Mouse (Mus musculus): ENCODE data around the gene Olfr849. TPM values are rescaled to one million over a fixed set of nuclear protein-coding genes. Genes with fewer than 3 reads are reported as not detected.

Gene Olfr849
- not detected for total RNA-seq (2021)

DNA sequence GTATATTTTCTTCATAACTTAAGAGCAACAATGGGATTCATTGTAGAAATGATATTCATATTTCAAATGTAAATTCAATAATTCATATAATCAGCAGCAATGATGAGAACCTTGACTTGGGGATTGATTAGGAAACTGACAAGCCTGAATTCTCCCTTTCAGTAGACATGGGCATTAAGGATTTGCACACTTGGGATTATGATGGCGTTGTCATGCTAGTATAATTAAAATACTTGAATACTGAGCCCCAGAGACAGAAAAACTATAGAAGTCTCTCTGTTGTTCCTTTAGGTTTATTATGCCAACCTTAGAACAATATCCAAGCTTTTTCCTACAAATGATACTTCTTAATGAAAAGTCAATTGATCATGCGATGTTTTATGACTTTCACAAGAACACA lies at the start of gene Olfr849:
Gene Olfr849 (plus strand): TSS at position 301 of the 400 bp plus-strand sequence.
- DNase-seq (ENCODE audit: extremely low spot score in 1 of 2, low spot score in 2 of 2) = no peak
- intact Hi-C loops (cut with DNase I) = no loop called here

DNA sequence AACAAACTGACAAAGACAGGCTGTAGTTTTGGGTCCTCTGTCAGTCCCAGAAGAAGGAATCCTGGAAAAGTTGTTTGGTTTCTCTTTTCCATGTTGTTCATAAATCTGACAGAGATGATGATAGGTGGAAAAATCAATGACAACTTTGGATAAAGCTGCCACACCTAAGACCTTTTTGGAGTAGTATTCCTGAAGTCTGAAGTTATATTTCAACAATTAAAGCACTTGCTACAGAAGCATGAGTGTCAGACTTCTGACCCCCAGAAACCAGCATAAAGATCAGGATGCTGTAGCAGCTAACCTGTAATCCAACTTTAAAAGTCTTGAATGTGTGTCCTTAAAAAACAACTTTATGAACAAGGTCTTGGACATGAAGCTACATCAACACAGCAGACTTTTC lies 38.1 kb downstream of the Olfr849 start, which contains the start of gene Olfr850:
Gene Olfr850 (minus strand): TSS at position 101 of the 400 bp plus-strand sequence.
- intact Hi-C loops (cut with DNase I) = no loop called here
- no peak for DNase-seq (ENCODE audit: extremely low spot score in 1 of 2, low spot score in 2 of 2)

DNA sequence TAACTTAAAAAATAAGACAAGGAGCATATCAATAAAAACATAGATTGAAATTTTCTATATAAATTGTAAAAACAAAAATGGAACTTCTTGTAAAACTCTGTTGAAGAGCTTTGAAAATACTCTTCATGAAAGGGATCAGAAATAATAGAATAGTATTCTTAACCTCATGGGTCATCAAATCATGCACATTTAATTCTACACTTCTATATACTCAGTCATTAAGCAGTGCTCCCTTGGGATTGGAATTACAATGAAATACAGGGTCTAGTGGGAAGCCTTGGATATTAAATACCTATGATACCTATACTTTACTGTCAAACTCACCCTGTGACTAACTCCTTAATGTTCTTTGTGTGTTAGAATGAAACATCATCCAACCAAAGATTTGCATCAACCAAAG lies 52.9 kb downstream of the Olfr849 start, which contains the start of gene Olfr851:
Gene Olfr851 (plus strand): TSS at position 301 of the 400 bp plus-strand sequence.
- DNase-seq (ENCODE audit: extremely low spot score in 1 of 2, low spot score in 2 of 2) = no peak
- intact Hi-C loops (cut with DNase I) = no loop called here

Other genes with a start within 250 kb of the Olfr849 start
- gene Olfr843, start 188.3 kb upstream of the Olfr849 start, total RNA-seq (2021) = not detected
- gene Olfr844, start 123.9 kb upstream of the Olfr849 start, total RNA-seq (2021) = not detected
- gene Olfr845, start 103.8 kb upstream of the Olfr849 start, total RNA-seq (2021) = not detected
- not detected for gene Olfr846, start 76.3 kb upstream of the Olfr849 start, total RNA-seq (2021)
- gene Olfr847, start 61.6 kb upstream of the Olfr849 start, total RNA-seq (2021) = not detected
- not detected for gene Olfr850, start 38.0 kb downstream of the Olfr849 start, total RNA-seq (2021)
- not detected for gene Olfr851, start 53.0 kb downstream of the Olfr849 start, total RNA-seq (2021)
- not detected for gene Olfr853, start 100.8 kb downstream of the Olfr849 start, total RNA-seq (2021)
- gene Olfr854, start 127.1 kb downstream of the Olfr849 start, total RNA-seq (2021) = not detected
- not detected for gene Olfr855, start 142.4 kb downstream of the Olfr849 start, total RNA-seq (2021)
- 10 to 100 TPM; 22.5 to 23.9 TPM for gene Zfp317, start 181.8 kb downstream of the Olfr849 start, total RNA-seq (2021)

All from left cerebral cortex, postnatal 10 days (tissue).